ENCODE assay signal across 8 mouse cellular contexts in genomic region chr13:119754635-119755020, GRCm38 (mm10). TPM values are rescaled to one million over a fixed set of nuclear protein-coding genes. Genes with fewer than 3 reads are reported as not detected.
DNase-seq lines count a peak whose midpoint lies in the region; ATAC-seq and TF ChIP-seq lines count a peak whose summit lies in the region.

No protein-coding gene starts in this region.

- H3K79me2 ChIP-seq in macrophage (ENCODE audit: inconsistent target) = no peaks in the 10 kb centered on the region

- 0 out of 2 replicates have a peak overlapping the region, but pooled peaks have one; percentile 76 for H3K9ac ChIP-seq in forebrain, embryonic 15.5 days (replicated peaks)

- WGBS in forebrain, embryonic 15.5 days = 8% methylated on average over 3 of the region's 3 CpGs
- WGBS in macrophage (ENCODE audit: missing documents) = 0% methylated on average over 3 of the region's 3 CpGs

- H3K4me1 ChIP-seq in E14TG2a.4 (replicated peaks; ENCODE audit: low read depth, low read length) = peaks cover 26% of the 10 kb centered on the region
- H3K4me1 ChIP-seq in forebrain, embryonic 15.5 days = peaks cover 30% of the 10 kb centered on the region

- peak overlapping the region; percentile 88 for H3K4me3 ChIP-seq in gastrocnemius, adult 2 months
- H3K4me3 ChIP-seq in E14TG2a.4 (replicated peaks; ENCODE audit: low read length) (peak overlapping the region; percentile 83), macrophage (ENCODE audit: inconsistent target) (peak overlapping the region; percentile 24; the same call in 1 of the 2 replicates)
- H3K4me3 ChIP-seq in forebrain, embryonic 15.5 days = peak overlapping the region; percentile 64

- H3K9me3 ChIP-seq in E14TG2a.4 (ENCODE audit: low read length) = no peaks in the 10 kb centered on the region
- no peaks in the 10 kb centered on the region for H3K9me3 ChIP-seq in forebrain, embryonic 15.5 days

- intact Hi-C loops in gastrocnemius, adult 2 months (cut with DNase I) = loop anchor here (5.0 kb wide), 1 partner anchor 38 kb away; the partner anchor contains the start of gene Zfp131

- peaks cover 10% of the 10 kb centered on the region; the same call in 1 of the 2 replicates for H3K27me3 ChIP-seq in E14TG2a.4 (ENCODE audit: insufficient read depth, low read length)
- H3K27me3 ChIP-seq in forebrain, embryonic 15.5 days = no peaks in the 10 kb centered on the region

- no peak for DNase-seq in gastrocnemius, adult 2 months
- DNase-seq in gastrocnemius, postnatal 4 days (ENCODE audit: low spot score in 2 of 2) = no peak
- DNase-seq in frontal cortex, postnatal 10 days (ENCODE audit: low spot score in 2 of 2) = no peak
- DNase-seq in T-cell, adult 2 months (ENCODE audit: low spot score) = no peak
- DNase-seq in layer of hippocampus, adult 9-10 months (ENCODE audit: low spot score) = no peak

- peak overlapping the region; percentile 86 for H3K4me2 ChIP-seq in forebrain, embryonic 15.5 days (replicated peaks)

- H3K36me3 ChIP-seq in E14TG2a.4 (ENCODE audit: insufficient read depth, low read length) = no peaks in the 10 kb centered on the region
- H3K36me3 ChIP-seq in forebrain, embryonic 15.5 days = 0 out of 2 replicates have a peak, but pooled peaks cover 4% of the 10 kb centered on the region
- H3K36me3 ChIP-seq in macrophage (ENCODE audit: inconsistent target) = no peaks in the 10 kb centered on the region

- peak overlapping the region; percentile 91 for H3K27ac ChIP-seq in gastrocnemius, adult 2 months
- peak overlapping the region; percentile 85 for H3K27ac ChIP-seq in forebrain, embryonic 15.5 days (replicated peaks)
- 0 out of 2 replicates have a peak overlapping the region, but pooled peaks have one; percentile 13 for H3K27ac ChIP-seq in macrophage

- no peak for TF ChIP-seq CTCF in gastrocnemius, adult 2 months (IDR thresholded peaks at IDR 0.05)
- no peak for TF ChIP-seq CTCF in E14TG2a.4 (conservative IDR thresholded peaks at IDR 0.05; ENCODE audit: low read length)

- 0 out of 2 replicates have a peak, but pooled peaks have one; percentile 14 for ATAC-seq in forebrain, embryonic 15.5 days (replicated peaks)

RNA-seq across cellular contexts. Expression of gene Nim1k, which starts 1.1 kb away (rescaled TPM):
- 1 to 10 TPM in 1 of 2 experiments, under 1 TPM in 1; 0.82 to 1.6 TPM for total RNA-seq in gastrocnemius, adult 2 months (2021)
- 1 to 10 TPM; 1.9 to 2.0 TPM for total RNA-seq in gastrocnemius, postnatal 4 days (2021)
- polyA plus RNA-seq in forebrain, embryonic 15.5 days (2015; fragmentation: Nextera tagmentation; extraction: Ambion mirVana) = 6.8 and 7.3 TPM in 2 replicates
- 1 to 10 TPM in 12 of 26 experiments, under 1 TPM in 14; 0.12 to 2.7 (median 0.80) TPM for total RNA-seq in macrophage (2018; cell fraction: chromatin; rRNA removed)
- 1 to 10 TPM in 2 of 26 experiments, under 1 TPM in 24; 0.23 to 1.2 (median 0.49) TPM for total RNA-seq in macrophage (2018; cell fraction: cytosol; rRNA removed)
- 1 to 10 TPM in 6 of 26 experiments, under 1 TPM in 19, not detected in 1; 0.12 to 2.3 (median 0.73) TPM for total RNA-seq in macrophage (2018; cell fraction: nucleus; rRNA removed)
- 0.66 to 0.84 TPM (median 0.82 TPM) in 3 replicates for polyA plus RNA-seq in macrophage (2018)

RNA-seq across cellular contexts. Expression of gene Zfp131, which starts 36.1 kb away (rescaled TPM):
- 10 to 100 TPM; 22.2 to 24.1 TPM for total RNA-seq in gastrocnemius, adult 2 months (2021)
- total RNA-seq in gastrocnemius, postnatal 4 days (2021) = 10 to 100 TPM; 20.7 to 27.6 TPM
- polyA plus RNA-seq in forebrain, embryonic 15.5 days (2015; fragmentation: Nextera tagmentation; extraction: Ambion mirVana) = 46.7 and 47.7 TPM in 2 replicates
- 100 to 1,000 TPM in 13 of 26 experiments, 10 to 100 TPM in 13; 52.9 to 345 (median 101) TPM for total RNA-seq in macrophage (2018; cell fraction: chromatin; rRNA removed)
- 10 to 100 TPM; 16.7 to 60.5 (median 22.1) TPM for total RNA-seq in macrophage (2018; cell fraction: cytosol; rRNA removed)
- 100 to 1,000 TPM in 14 of 26 experiments, 10 to 100 TPM in 12; 46.0 to 278 (median 111) TPM for total RNA-seq in macrophage (2018; cell fraction: nucleus; rRNA removed)
- polyA plus RNA-seq in macrophage (2018) = 16.1 to 19.7 TPM (median 16.8 TPM) in 3 replicates

Comparison
In these comparisons a context has a peak if more than half of its experiments do, and no peak if none do; other contexts are left out.
1. H3K27ac ChIP-seq: peak in every context shown above with its lines; median percentile 91 in gastrocnemius, adult 2 months; 85 in forebrain, embryonic 15.5 days; 13 in macrophage.
2. H3K4me3 ChIP-seq: peak in every context shown above with its lines; median percentile 88 in gastrocnemius, adult 2 months; 83 in E14TG2a.4; 64 in forebrain, embryonic 15.5 days; 24 in macrophage.